In genomic region chr1:178597757-178598156, GRCm38 (mm10) we compare ENCODE assay signal across 22 mouse cellular contexts.
"Had no signal": no experiment of that assay in that cellular context is flagged by ENCODE, and none has a peak within 500 bp of the region (broad histone marks: within the 10 kb centered on the region; RNA-seq: fewer than 3 reads in every experiment).

No protein-coding gene starts in this region.

- H3K4me1 ChIP-seq: megakaryocyte, embryonic 14.5 days; midbrain, embryonic 13.5 days had no signal

- H3K4me2 ChIP-seq: limb, embryonic 12.5 days; limb, embryonic 15.5 days; lung, embryonic 14.5 days; midbrain, embryonic 13.5 days; neural tube, embryonic 13.5 days had no signal

- H3K9ac ChIP-seq: limb, embryonic 12.5 days; limb, embryonic 15.5 days; lung, embryonic 14.5 days; midbrain, embryonic 13.5 days; neural tube, embryonic 13.5 days had no signal

- H3K36me3 ChIP-seq: limb, embryonic 15.5 days; midbrain, embryonic 10.5 days; midbrain, embryonic 13.5 days; neural tube, embryonic 13.5 days had no signal

- H3K27me3 ChIP-seq: limb, embryonic 12.5 days; limb, embryonic 15.5 days; midbrain, embryonic 13.5 days; neural tube, embryonic 13.5 days had no signal

- H3K9me3 ChIP-seq: limb, embryonic 15.5 days; midbrain, embryonic 10.5 days; midbrain, embryonic 13.5 days had no signal

- ATAC-seq: intestine, embryonic 16.5 days; midbrain, embryonic 13.5 days; midbrain, embryonic 16.5 days had no signal

- DNase-seq: kidney, adult 18-20 months; kidney, adult 9 months; kidney, postnatal 25 days; layer of hippocampus, postnatal 36 days; left cerebral cortex, postnatal 4 days; lung, embryonic 14.5 days; lung, postnatal 10 days; lung, postnatal 36 days; thymus, adult 18-20 months; thymus, postnatal 36 days had no signal

- H3K4me3 ChIP-seq: layer of hippocampus, adult 2 months; left cerebral cortex, adult 2 months; limb, embryonic 12.5 days; limb, embryonic 15.5 days; midbrain, embryonic 10.5 days; midbrain, embryonic 13.5 days; myocyte; neural tube, embryonic 13.5 days had no signal

- H3K27ac ChIP-seq: kidney, postnatal 0 days; layer of hippocampus, adult 2 months; left cerebral cortex, adult 2 months; limb, embryonic 12.5 days; limb, embryonic 15.5 days; midbrain, embryonic 10.5 days; midbrain, embryonic 13.5 days; neural tube, embryonic 13.5 days had no signal
